Mouse (Mus musculus): Measurements from ENCODE around the gene Ndufa4l2.

The Ndufa4l2 gene

GRCm38 (mm10) chr10:127509837-127510701, 4.7 kb upstream of the Ndufa4l2 start:
- DNase-seq: no peak

- no peak for DNase-seq
Observed at GRCm38 (mm10) chr10:127510895-127511617, 3.7 kb upstream of the Ndufa4l2 start.

- DNase-seq: peak; percentile 27 to 36
Observed at GRCm38 (mm10) chr10:127511634-127512306, 3.0 kb upstream of the Ndufa4l2 start.

GRCm38 (mm10) chr10:127512307-127512666, 2.5 kb upstream of the Ndufa4l2 start:
- no peak for DNase-seq

GRCm38 (mm10) chr10:127512813-127513212, 2.0 kb upstream of the Ndufa4l2 start:
- peak; percentile 90 to 93 for DNase-seq

- DNase-seq: no peak
Observed at GRCm38 (mm10) chr10:127513501-127514091, 1.2 kb upstream of the Ndufa4l2 start.

- no peak for DNase-seq
Observed at GRCm38 (mm10) chr10:127514111-127514698, 562 bp upstream of the Ndufa4l2 start.

- DNase-seq: no peak
Observed at GRCm38 (mm10) chr10:127515271-127515982, 660 bp downstream of the Ndufa4l2 start.

GRCm38 (mm10) chr10:127515983-127516459, 1.3 kb downstream of the Ndufa4l2 start:
- DNase-seq: no peak

- peak in 1 of 2 experiments; percentile 36 for DNase-seq
Observed at GRCm38 (mm10) chr10:127516576-127517260, 2.0 kb downstream of the Ndufa4l2 start.

GRCm38 (mm10) chr10:127517941-127518340, 3.2 kb downstream of the Ndufa4l2 start:
- no peak for DNase-seq

- no peak for DNase-seq
Observed at GRCm38 (mm10) chr10:127519041-127519701, 4.4 kb downstream of the Ndufa4l2 start.

- no peak for DNase-seq
Observed at GRCm38 (mm10) chr10:127519903-127520713, 5.3 kb downstream of the Ndufa4l2 start.

GRCm38 (mm10) chr10:127520714-127521357, 6.1 kb downstream of the Ndufa4l2 start:
- no peak for DNase-seq

GRCm38 (mm10) chr10:127521611-127522080, 6.9 kb downstream of the Ndufa4l2 start:
- DNase-seq: no peak

GRCm38 (mm10) chr10:127522088-127522581, 7.4 kb downstream of the Ndufa4l2 start, which contains the start of gene Shmt2:
TSS of gene Shmt2 (minus strand) at chr10:127522444.
- DNase-seq: peak; percentile 75 to 84

- no peak for DNase-seq
Observed at GRCm38 (mm10) chr10:127524646-127525255, 10.0 kb downstream of the Ndufa4l2 start.

- DNase-seq: no peak
Observed at GRCm38 (mm10) chr10:127526048-127526447, 11.3 kb downstream of the Ndufa4l2 start.

All from lung, adult 18-20 months (tissue).